Mouse (Mus musculus) hindbrain, embryonic 15.5 days (tissue): Measurements from ENCODE around the gene Fgf4. TPM values are rescaled to one million over a fixed set of nuclear protein-coding genes. Genes with fewer than 3 reads are reported as not detected.
"Not testable (repeated sequence)": the region's sequence is repeated elsewhere in the genome, so short reads cannot be mapped to it uniquely, and the experiment has no call there.

Experiments
- ATAC-seq: fragments of 200-750 bp; cut with Nextera tagmentation; 2 replicates; pipeline ENCODE4 v1.8.0; 2017; ENCODE audit warnings: low read depth, moderate number of reproducible peaks, moderate TSS enrichment; ENCODE audit not compliant: low FRiP score
- H3K27ac ChIP-seq: fragments of 300-500 bp; sonication (generic); replicated peaks from 2 replicates; pipeline ENCODE4 v1.5.1; 2015; ENCODE audit warnings: mild to moderate bottlenecking, inconsistent platforms
- H3K27me3 ChIP-seq: fragments of 300-500 bp; sonication (generic); 2 replicates; pipeline ENCODE4 v1.6.1; 2015; ENCODE audit warnings: control low read depth, inconsistent platforms
- H3K36me3 ChIP-seq: fragments of 300-500 bp; sonication (generic); 2 replicates; pipeline ENCODE4 v1.6.1; 2015; ENCODE audit warnings: control low read depth, inconsistent platforms
- H3K4me1 ChIP-seq: fragments of 300-500 bp; sonication (generic); replicated peaks from 2 replicates; pipeline ENCODE4 v1.6.1; 2015; ENCODE audit warnings: control low read depth, inconsistent platforms
- H3K4me2 ChIP-seq: fragments of 300-500 bp; sonication (generic); 2 replicates; pipeline ENCODE4 v1.6.1; 2015; ENCODE audit warnings: moderate library complexity, mild to moderate bottlenecking, inconsistent platforms
- H3K4me3 ChIP-seq: fragments of 300-500 bp; sonication (generic); 2 replicates; pipeline ENCODE4 v1.5.1; 2015; ENCODE audit warnings: mild to moderate bottlenecking, inconsistent platforms
- H3K9ac ChIP-seq: fragments of 300-500 bp; sonication (generic); 2 replicates; pipeline ENCODE4 v1.6.1; 2015; ENCODE audit warnings: inconsistent platforms
- H3K9me3 ChIP-seq: fragments of 300-500 bp; sonication (generic); 2 replicates; pipeline ENCODE4 v1.6.1; 2016; ENCODE audit warnings: control low read depth, inconsistent platforms
- WGBS: fragments of 180-500 bp; shearing (Covaris S2); methylation state at CpG from one replicate; pipeline ENCODE4 v1.1.7; 2015; 5-methylcytosine and 5-hydroxymethylcytosine counted together
- polyA plus RNA-seq: library from polyadenylated mRNA; unstranded; fragments of >200 nt; fragmentation: Nextera tagmentation; extraction: Ambion mirVana; gene quantifications from 2 replicates; pipeline ENCODE4 v1.2.1, GENCODE M21; 2015

The Fgf4 gene
- polyA plus RNA-seq, 1 experiment from 2014 or later, result not detected

DNA sequence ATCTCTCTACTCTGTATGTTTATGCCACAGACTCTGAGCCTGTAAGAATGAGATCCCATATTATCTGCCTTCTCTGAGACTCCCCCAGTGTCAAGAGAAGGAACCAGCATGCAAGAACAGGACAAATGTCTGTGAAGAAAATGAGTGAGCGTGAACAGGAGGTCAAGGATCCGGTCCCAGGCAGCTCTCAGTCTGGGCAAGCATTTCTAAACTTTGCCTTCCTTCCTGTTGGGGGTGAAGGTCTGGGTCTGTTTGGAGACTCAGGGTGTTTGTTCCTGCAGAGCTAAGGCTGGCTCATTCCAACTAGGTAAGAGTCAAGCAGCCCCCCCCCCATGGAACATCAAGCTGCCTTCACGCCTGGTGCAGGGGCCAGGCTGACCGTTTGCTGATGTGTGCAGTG, 25.3 kb downstream of the Fgf4 start:
- 79% methylated on average over 4 of the region's 4 CpGs for WGBS
- Histone ChIP-seq H3K9ac (no peak overlapping the region), H3K4me3 (no peak overlapping the region), H3K27me3 (peaks cover 1% of the 10 kb centered on the region; the same call in 1 of the 2 replicates), H3K9me3 (no peaks in the 10 kb centered on the region), H3K36me3 (no peaks in the 10 kb centered on the region), H3K4me1 (no peaks in the 10 kb centered on the region), H3K27ac (no peak overlapping the region), H3K4me2 (no peak overlapping the region)
- ATAC-seq, result no peak

DNA sequence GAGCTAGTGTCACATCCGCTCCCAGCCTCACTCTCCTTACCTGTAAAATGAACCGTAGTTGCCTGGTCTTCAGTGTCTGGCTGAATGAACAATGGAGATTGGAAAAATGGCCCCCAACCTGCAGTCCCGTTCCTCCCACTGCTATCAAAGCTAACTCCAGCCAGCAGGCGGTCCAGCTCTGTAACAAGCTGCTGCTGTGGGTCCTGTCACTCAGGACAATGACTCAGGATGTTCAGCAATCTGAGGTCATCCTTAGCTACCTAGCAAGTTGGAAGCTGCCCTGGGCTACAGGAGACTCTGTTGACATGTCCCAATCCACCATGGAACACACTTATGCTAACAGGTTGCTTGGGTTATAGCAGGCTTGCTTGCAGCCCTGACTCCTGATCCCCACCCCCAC, 26.0 kb downstream of the Fgf4 start:
- no peaks in the 10 kb centered on the region for H3K4me1 ChIP-seq
- WGBS, result 69% methylated on average over 4 of the region's 4 CpGs
- no peaks in the 10 kb centered on the region for H3K9me3 ChIP-seq
- H3K27me3 ChIP-seq, result no peaks in the 10 kb centered on the region
- H3K9ac ChIP-seq, result no peak overlapping the region
- H3K27ac ChIP-seq, result no peak overlapping the region
- ATAC-seq, result no peak
- no peak overlapping the region for H3K4me2 ChIP-seq
- no peak overlapping the region for H3K4me3 ChIP-seq
- no peaks in the 10 kb centered on the region for H3K36me3 ChIP-seq

DNA sequence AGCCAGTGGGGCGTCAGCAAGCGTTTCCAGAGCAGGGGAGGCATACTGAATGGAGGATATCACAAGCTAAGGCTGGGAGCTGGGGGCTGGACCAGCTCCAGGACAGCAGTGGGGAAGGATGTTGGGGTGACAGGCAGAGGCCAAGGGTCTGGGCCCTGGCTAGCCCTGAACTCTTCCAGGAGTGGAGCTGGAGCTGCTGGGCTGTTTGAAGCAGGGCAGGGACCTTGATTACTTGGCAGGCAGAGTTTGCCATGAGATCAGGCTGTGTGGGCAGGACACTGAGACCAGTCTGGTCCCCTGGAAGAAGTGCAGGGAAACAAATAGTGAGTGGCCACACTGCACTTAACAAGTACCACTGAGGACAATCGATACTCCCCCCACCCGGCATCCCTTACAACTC, 27.1 kb downstream of the Fgf4 start:
- Histone ChIP-seq H3K27me3 (no peaks in the 10 kb centered on the region), H3K36me3 (no peaks in the 10 kb centered on the region), H3K4me2 (no peak overlapping the region), H3K27ac (no peak overlapping the region), H3K4me1 (no peaks in the 10 kb centered on the region), H3K9ac (no peak overlapping the region), H3K4me3 (no peak overlapping the region), H3K9me3 (no peaks in the 10 kb centered on the region)
- no peak for ATAC-seq
- 77% methylated on average over 4 of the region's 4 CpGs for WGBS

DNA sequence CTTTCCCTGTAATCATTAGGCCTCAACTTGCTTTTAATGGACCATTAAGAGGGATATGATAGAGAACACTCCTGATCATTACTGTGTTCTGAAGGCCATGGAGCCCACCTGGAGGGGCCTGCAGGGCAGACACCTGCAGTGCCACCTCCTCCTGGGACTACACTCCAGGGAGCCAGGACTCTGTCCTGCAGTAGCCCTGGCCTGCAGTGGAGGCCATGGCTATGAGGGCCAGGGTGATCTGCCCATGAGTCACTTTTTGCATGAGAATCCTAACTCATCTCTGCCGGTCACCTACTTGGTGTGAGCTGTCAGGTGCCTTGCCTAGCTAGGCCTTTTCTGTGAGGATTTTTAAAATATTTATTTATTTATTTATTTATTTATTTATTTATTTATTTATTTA, 31.2 kb downstream of the Fgf4 start:
- no peaks in the 10 kb centered on the region for H3K27me3 ChIP-seq
- H3K9ac ChIP-seq, result no peak overlapping the region
- no peak overlapping the region for H3K4me2 ChIP-seq
- H3K4me3 ChIP-seq, result no peak overlapping the region
- no peak overlapping the region for H3K27ac ChIP-seq
- WGBS, result 87% methylated on average over 1 of the region's 1 CpGs
- H3K9me3 ChIP-seq, result no peaks in the 10 kb centered on the region
- no peaks in the 10 kb centered on the region for H3K36me3 ChIP-seq
- ATAC-seq, result no peak
- no peaks in the 10 kb centered on the region for H3K4me1 ChIP-seq

DNA sequence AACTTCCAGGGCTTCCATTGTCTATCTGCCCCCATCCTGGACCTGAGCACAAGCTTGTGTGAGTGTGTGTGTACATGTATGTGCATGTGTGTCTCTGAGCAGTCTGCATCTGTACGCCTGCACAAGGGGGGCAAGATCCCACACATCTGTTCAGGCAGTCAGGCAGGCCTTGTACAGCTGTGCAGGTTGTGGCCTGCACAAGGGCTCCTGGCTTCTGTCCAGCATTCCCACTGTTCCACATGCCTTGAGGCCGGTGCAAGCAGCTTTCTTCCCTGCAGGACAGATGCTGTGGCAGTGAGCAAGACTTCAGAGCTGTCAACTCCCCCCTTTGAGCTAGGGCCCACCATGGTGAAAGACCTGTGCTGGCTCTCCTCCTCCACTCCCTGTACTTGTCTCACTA, 35.9 kb downstream of the Fgf4 start:
- Histone ChIP-seq H3K4me1 (no peaks in the 10 kb centered on the region), H3K27me3 (no peaks in the 10 kb centered on the region), H3K9me3 (no peaks in the 10 kb centered on the region), H3K4me3 (no peak overlapping the region), H3K9ac (no peak overlapping the region), H3K4me2 (no peak overlapping the region), H3K27ac (no peak overlapping the region), H3K36me3 (no peaks in the 10 kb centered on the region)
- 33% methylated on average over 2 of the region's 2 CpGs for WGBS
- ATAC-seq, result 0 out of 2 replicates have a peak, but pooled peaks have one; percentile 15

DNA sequence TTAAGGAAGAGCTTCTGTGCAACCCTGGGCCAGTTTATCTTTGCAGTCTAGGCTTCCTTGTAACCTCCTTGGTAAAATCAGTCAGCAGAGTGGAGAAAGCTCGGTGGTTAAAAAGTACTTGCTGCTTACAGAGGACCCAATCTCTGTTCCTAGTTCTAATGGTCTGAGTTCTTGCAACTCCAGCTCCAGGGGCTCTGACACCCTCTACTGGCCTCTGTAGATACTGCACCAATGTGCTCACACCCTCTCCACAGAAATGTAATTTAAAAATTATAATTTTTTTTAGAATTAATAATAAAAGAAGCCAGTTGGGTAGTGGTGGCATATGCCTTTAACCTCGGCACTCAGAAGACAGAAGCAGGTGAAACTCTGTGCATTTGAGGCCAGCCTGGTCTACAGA, 40.5 kb downstream of the Fgf4 start:
- Histone ChIP-seq H3K9ac (no peak overlapping the region), H3K36me3 (no peaks in the 10 kb centered on the region), H3K4me1 (no peaks in the 10 kb centered on the region), H3K27ac (no peak overlapping the region), H3K4me3 (no peak overlapping the region), H3K27me3 (0 out of 2 replicates have a peak, but pooled peaks cover 2% of the 10 kb centered on the region), H3K4me2 (no peak overlapping the region), H3K9me3 (no peaks in the 10 kb centered on the region)
- WGBS, result 85% methylated on average over 2 of the region's 2 CpGs
- no peak for ATAC-seq

DNA sequence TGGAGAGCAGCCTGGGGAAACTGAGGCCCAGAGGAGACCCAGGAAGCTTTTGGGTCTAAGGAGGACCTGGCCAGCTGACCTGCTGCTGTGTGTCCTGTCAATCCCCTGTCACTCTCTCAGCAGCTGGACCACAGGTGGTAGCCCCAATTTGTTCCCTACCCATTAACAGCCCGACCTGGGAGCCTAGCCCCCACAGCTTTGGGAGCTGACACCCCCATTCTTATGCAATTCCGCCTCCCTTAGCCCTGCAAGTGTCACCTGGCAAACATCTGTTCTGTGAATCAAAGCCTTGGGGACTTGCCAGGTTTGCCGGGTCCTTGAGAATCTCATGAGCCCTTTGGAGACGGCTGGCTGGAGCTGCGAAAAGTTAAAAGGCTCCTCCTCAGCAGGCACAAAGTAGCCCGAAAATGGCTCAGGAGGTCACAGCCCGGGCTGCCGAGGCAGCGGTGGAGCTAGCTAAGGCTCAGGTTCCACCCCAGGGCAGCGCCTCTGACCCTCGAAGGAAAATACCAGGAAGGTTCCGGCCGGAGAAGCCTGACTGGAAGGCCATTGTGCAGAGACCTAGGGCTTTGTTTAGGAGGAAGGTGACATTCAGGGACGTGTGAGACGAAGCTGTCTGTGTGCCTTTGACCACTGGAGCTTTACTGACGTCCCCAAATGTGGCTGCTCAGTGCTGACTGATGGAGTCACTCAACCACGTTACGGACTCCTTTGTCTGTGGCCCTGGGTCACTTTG, 41.6 kb downstream of the Fgf4 start:
- Histone ChIP-seq H3K4me1 (no peaks in the 10 kb centered on the region), H3K27ac (no peak overlapping the region), H3K4me3 (no peak overlapping the region), H3K4me2 (no peak overlapping the region), H3K27me3 (0 out of 2 replicates have a peak, but pooled peaks cover 2% of the 10 kb centered on the region), H3K9ac (no peak overlapping the region), H3K9me3 (no peaks in the 10 kb centered on the region), H3K36me3 (no peaks in the 10 kb centered on the region)
- no peak for ATAC-seq
- 7% methylated on average over 18 of the region's 18 CpGs for whole genome bisulfite sequencing

DNA sequence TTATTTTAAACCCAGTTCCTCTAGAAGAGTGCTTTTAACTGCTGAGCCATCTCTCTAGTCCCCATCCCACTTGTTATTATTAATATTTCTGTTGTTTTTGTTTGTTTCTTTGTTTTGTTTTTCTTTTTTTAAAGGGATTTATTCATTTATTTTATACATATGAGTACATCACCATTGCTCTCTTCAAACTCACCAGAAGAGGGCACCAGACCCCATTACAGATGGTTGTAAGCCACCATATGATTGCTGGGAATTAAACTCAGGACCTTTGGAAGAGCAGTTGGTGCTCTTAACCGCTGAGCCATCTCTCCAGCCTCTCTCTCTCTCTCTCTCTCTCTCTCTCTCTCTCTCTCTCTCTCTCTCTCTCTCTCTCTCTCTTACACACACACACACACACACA, 43.5 kb downstream of the Fgf4 start:
- H3K4me1 ChIP-seq, result peaks cover 13% of the 10 kb centered on the region
- 100% methylated on average over 1 of the region's 1 CpGs for WGBS
- H3K27ac ChIP-seq, H3K4me2 ChIP-seq, H3K36me3 ChIP-seq, H3K4me3 ChIP-seq, H3K27me3 ChIP-seq, H3K9me3 ChIP-seq, ATAC-seq, H3K9ac ChIP-seq: not testable (repeated sequence)

DNA sequence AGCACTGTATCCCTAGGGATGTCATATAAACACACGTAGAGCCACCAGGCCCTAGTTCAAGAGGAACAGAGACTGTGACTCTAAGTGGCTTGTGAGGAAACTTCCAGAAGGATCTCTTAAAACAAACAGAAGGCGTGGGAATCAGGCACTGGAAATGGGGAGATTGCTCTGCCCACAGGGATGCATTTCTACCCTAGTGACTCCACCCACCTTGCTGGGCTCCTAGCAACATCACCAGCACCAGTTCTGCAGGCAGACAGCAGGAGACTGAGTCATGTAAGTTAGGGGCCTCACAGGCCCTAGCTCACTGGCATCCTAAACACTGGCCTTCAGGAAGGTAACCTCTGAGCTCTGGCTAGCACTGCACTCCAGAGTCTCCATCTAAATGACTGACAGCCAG, 44.7 kb downstream of the Fgf4 start:
- peaks cover 25% of the 10 kb centered on the region for H3K4me1 ChIP-seq
- H3K27me3 ChIP-seq, result peaks cover 14% of the 10 kb centered on the region
- no peaks in the 10 kb centered on the region for H3K9me3 ChIP-seq
- no peak for ATAC-seq
- WGBS, result 80% methylated on average over 2 of the region's 2 CpGs
- H3K4me3 ChIP-seq, result no peak overlapping the region
- H3K4me2 ChIP-seq, result no peak overlapping the region
- no peak overlapping the region for H3K9ac ChIP-seq
- no peak overlapping the region for H3K27ac ChIP-seq
- H3K36me3 ChIP-seq, result no peaks in the 10 kb centered on the region

DNA sequence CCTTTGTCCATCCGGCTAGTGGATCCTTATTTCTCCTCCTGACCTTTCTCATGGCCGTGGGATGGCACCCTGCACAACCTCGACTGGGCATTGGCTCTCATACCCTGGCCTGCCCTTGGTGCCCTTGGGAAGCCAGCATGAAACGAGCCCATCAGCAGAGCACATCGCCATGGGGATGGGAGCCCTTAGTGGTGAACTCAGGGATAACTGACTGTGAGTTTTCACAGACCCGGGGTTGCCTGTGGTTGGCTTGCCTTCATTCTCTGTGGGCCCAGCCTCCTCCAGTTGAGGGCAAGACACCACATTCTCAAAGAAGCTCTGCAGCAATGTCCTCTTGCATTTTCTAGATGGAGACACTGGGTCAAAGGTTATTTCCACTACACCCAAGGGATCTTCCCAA, 45.2 kb downstream of the Fgf4 start:
- peaks cover 14% of the 10 kb centered on the region for H3K27me3 ChIP-seq
- no peak overlapping the region for H3K27ac ChIP-seq
- peaks cover 29% of the 10 kb centered on the region for H3K4me1 ChIP-seq
- H3K9ac ChIP-seq, result no peak overlapping the region
- no peak for ATAC-seq
- 33% methylated on average over 6 of the region's 6 CpGs for WGBS
- H3K4me2 ChIP-seq, result no peak overlapping the region
- H3K4me3 ChIP-seq, result no peak overlapping the region
- H3K9me3 ChIP-seq, result no peaks in the 10 kb centered on the region
- H3K36me3 ChIP-seq, result no peaks in the 10 kb centered on the region

DNA sequence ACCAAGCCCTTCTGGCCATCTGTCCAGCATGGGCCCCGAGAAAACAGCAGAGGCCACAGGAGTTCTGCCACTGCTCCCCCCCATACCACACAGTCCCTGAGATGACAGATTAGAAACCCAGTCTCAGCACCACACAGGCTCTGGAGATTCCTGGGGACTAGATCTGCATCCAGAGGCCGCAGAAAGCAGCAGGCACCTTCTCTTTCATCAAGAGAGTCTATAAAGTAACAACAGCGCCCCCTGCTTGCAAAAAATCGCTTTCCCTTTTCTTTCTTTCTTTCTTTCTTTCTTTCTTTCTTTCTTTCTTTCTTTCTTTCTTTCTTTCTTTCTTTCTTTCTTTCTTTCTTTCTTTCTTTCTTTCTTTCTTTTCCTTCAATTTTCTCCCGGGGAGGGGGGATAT, 47.0 kb downstream of the Fgf4 start:
- no peak overlapping the region for H3K9ac ChIP-seq
- no peaks in the 10 kb centered on the region for H3K9me3 ChIP-seq
- ATAC-seq, result no peak
- H3K27ac ChIP-seq, result no peak overlapping the region
- peaks cover 20% of the 10 kb centered on the region for H3K27me3 ChIP-seq
- 2% methylated on average over 5 of the region's 5 CpGs for whole genome bisulfite sequencing
- H3K36me3 ChIP-seq, result no peaks in the 10 kb centered on the region
- peak overlapping the region; percentile 87 for H3K4me2 ChIP-seq
- H3K4me1 ChIP-seq, result peaks cover 29% of the 10 kb centered on the region
- H3K4me3 ChIP-seq, result no peak overlapping the region

DNA sequence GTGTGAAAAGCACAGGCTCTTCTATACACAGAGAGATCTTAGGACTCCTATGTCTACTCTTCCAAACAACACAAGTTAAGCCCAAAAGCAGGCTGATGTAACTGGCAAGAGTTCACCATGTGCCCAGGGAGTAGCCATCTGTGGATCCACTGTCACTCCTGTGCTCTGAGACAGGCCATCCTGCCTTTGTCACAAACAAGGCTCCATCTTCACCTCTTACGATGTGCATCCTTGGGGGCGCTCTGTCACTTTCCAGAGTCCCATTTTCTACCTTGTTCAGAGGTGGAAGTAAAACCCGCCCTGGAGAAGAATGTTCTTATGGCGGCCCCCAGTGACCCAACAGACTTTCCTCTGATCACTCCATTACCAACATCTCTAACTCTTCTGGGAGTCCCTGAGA, 47.5 kb downstream of the Fgf4 start:
- H3K9ac ChIP-seq, result no peak overlapping the region; the same call in 1 of the 2 replicates
- H3K27me3 ChIP-seq, result peaks cover 20% of the 10 kb centered on the region
- 3% methylated on average over 4 of the region's 4 CpGs for WGBS
- H3K4me2 ChIP-seq, result peak overlapping the region; percentile 87
- no peaks in the 10 kb centered on the region for H3K9me3 ChIP-seq
- peak overlapping the region; percentile 44 for H3K4me3 ChIP-seq
- no peak overlapping the region for H3K27ac ChIP-seq
- peaks cover 29% of the 10 kb centered on the region for H3K4me1 ChIP-seq
- no peaks in the 10 kb centered on the region for H3K36me3 ChIP-seq
- no peak for ATAC-seq
